Mouse (Mus musculus): ENCODE results near the gene Smad5.
A peak's percentile ranks its signal among the peaks of the same experiment; 100 is the strongest.

The Smad5 gene

DNA sequence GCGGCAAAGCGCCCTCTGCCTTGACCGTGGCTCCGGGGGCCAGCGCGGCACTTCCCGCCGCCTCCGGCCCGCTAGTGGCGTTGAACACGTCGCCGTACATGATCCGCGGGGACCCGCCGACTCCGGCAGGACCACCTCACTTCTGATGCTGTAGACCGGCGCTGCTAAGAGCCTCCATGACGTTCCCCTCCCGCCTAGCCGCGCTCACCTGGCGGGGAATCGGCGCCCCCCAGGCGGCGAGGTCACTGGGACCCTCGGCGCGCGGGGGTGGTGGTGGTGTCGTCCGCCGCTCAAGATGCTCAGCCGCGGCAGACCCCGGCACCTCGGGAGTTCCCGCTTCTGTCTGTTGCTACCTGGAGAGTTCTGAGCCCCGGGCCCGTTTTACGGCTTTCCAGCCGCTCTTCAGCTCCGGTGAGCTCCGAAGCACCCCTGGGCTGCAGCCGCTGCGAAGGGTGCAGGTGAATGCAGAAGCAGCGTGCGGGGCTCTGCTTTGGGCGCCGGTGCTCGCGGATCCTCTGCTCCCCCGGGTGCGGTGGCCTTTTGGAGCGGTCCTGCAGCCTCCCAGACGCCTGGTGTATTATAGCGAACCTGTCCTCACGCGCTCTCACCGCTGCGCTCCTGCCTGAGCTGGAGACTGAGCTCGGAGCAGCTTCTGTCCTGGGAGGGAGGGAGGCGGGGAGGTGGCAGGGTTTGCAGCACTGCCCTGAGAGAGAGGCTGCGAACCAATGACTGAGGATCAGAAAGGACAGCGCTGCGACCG lies 50.6 kb downstream of the Smad5 start, which contains the start of gene Gm45623:
Gene Gm45623 (minus strand): TSS at position 636 of the 760 bp plus-strand sequence.
- no peak for DNase-seq (ENCODE audit: low spot score)

DNA sequence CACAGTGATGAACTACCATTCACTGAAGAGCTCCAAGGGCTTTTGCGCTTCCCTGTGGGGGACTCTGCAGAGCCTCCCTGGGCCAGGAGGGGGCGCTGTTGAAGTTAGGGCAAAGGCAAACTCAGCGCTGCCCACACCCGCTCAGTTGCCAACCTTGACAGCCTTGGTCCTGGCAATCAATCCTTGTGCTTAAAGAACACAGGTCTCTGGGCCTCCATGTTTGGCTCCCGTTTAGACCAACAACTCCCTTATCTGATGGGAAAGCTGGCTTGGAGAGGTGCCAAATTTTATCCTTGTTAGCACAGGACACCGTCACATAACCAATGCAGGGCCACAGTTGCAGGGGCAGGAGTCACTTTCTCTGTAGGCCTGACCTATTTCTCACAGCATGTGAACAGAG lies 53.1 kb downstream of the Smad5 start:
- peak; percentile 42 for DNase-seq (ENCODE audit: low spot score)

DNA sequence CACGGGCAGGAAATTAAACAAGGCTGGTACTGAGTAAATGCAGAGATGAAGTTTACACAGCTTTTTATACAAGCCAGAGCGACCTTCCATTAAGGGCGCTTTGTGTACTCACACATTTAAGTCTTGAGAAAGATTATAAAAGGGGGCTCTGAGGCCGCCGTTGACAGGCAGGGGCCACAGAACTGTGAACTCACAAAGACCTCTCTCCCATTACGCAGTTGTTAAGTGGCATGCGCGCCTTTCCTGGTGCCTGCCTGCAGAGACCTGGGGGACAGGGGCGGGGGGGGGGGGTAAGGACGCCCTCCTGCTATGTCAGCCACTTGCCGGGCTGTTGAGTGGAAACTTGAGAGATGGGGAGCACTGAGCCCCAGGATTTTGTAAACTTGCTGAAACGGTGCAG lies 54.4 kb downstream of the Smad5 start:
- no peak for DNase-seq (ENCODE audit: low spot score)

DNA sequence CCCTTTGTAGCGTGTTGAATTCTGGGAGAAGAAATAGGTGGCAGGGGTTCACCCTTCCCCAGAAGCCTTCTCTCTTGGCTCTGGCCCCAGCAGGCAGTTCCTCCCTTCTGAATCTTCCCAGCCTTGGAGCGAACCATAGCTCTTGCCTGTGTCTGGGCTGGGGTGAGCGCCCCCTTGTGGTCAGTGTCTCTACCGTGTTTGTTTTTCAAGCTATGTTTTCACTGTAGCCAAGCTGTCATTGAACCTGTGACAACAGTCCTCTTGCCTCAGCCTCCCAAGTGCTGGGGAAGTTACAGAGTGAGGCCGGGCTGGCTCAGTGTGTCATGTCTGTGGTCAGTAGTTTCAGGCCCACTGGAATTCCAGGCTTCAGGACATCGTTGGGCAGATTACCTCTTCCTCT lies 55.7 kb downstream of the Smad5 start:
- peak; percentile 76 for DNase-seq (ENCODE audit: low spot score)

DNA sequence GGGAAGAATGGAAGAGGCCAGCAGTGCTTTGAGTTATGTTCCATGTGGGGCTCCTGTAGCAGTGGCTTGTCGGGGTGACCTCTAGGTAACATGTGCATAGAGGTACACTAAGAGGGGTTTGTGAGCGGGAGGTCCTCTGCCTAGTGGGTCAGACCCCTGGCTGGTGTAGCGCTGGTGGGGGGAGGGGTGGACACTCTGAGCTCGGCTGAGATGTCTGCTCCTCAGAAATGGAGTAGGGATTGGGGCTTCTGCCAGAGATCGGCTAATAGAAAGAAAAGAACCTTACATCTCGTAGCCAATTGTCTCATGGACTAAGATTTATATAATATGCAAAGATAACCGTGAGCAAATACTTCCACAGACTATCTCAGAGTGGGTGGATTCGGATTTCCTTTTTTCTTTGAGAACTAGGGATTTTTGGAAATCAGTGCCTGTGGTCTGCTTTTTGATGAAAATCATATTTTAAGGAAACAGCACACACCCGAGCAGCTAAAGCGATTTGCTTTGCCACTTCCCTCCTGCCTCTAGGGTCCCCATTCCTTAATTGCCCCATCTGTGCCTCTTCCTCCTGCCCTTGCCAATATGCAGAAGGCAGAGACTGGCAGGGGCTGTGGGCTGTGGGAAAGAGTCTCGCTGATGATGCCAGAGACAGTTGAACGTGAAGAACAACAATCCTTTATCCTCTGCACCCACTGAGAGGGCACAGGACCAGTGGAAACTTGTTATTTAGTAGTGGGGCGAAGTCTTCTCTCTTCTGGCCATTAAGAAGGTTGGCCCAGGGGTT lies 59.8 kb downstream of the Smad5 start:
- DNase-seq (ENCODE audit: low spot score), result no peak

DNA sequence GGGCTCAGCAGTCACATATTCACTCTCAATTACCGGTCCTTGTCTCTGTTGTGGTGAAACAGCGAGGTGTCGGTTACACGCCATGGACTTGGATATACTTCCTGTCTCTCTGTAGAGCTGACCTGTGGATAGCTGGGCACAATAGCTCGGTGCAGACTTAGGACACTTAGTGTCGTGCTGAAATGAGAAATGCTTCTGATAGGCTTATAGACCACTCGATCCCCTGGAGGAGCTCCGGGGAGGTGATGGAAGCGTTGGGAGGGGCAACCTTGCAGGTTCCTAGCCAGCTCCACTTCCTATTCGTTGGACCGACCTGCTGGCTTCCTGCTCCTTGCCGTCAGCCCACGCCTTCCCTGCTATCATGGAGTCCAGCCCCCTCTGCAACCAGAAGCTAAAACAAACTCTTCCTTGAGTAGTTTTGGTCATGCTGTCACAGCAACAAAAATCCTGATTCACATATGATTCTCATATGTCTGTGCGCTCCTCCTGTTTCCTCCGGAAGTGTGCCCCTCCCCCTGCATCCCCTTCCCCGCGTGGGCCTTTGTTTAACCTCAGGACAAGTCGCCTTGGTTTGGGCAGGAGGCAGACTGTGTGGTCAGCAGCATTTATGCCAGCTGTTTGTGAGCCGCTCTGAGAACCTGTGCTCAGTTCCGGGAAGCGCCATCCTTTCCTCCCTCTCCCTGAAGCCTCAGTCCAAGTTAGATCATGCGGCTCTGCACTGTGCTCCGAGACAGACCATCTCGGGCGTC lies 62.6 kb downstream of the Smad5 start:
- DNase-seq (ENCODE audit: low spot score), result no peak

DNA sequence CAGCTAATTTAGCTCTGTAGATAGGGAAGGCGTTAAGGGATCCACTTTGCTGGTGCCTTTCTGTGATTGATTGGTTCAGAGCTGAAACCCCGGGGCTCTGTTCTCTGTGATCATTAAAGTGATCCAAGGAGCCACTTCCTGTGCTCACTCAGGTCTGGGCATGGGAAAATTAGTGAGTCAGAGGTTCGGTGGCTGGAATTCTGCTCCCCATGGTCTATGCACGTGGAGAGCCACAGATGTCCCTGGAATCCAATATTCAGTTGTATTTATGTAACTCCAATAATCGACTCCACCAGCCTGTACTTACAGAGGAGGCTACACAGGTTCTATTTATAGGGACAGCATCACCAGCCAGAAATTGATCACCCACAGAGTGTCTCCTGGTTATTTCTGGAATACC lies 63.4 kb downstream of the Smad5 start:
- DNase-seq (ENCODE audit: low spot score), result no peak

DNA sequence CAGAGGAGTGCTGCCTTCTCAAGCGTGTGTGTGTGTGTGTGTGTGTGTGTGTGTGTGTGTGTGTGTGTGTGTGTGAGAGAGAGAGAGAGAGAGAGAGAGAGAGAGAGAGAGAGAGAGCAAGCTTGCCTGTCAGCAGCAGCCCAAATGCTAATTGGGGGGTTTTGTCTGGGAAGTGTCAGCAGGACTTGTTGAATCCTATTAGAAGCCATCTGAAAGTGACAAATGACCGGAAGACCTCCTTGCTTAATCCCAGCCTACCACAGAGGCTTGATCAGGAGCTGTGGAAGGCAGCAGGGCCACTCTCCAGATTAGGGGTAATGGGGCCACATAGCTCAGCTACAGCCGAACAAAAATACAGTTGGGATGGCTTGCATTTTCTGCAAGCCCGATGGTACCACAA lies 66.6 kb downstream of the Smad5 start:
- DNase-seq (ENCODE audit: low spot score), result no peak

DNA sequence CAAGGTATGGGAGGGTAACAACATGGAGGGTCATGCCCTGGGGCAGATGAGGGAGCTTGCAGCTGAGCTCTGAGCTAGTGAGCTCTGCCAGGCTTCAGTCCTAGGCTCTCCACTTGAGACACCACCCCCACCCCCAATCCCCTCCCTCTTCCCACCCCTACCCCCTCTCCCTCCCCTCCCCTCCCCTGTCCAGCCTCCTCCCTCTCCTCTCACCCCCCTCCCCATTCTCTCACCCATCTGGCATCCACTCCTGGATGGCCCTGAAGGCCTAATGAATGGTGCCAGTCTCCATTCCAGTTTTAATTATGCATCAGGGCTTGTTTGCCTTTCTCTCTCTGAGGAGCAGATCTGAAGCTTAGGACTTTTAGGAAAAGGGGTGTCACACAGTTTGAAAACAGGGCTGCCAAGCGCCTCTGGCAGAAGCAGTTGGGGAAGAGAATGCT lies 67.3 kb downstream of the Smad5 start:
- no peak for DNase-seq (ENCODE audit: low spot score)

DNA sequence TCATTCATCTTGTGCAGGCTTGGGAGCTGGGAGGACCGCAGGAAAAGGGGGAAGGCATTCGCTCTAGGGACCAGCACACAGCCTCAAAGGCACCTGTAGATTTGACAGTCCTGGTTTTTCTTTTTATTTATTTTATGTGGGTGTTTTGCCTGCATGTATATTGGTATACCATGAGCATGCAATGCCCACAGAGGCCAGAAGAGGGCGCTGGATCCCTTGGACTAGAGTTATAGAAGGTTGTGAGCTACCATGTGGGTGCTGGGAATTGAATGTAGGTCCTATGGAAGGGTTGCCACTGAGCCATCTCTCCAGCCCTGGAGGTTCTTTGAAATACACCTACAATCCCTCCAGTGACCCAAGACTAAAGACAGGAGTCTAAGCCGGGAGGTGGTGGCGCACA lies 68.0 kb downstream of the Smad5 start:
- DNase-seq (ENCODE audit: low spot score), result no peak

DNA sequence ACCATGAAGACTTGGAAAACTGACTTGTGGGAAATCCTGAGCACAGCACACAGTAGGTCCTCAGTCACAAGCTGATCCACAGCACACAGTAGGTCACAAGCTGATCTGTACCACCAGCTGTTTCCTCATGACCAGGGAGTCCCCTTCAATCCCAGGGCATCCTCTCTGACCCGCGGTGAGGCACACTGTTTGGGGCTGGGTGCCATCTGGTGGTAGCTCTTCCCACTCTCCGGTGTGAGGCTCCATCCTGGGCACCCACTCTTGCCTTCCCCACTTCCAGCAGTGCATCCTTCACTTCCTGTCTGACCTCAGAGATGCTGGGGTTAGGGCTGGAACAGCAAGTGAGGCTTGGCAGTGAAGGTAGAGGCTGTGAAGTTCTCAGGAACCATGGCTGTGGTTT lies 69.8 kb downstream of the Smad5 start:
- no peak for DNase-seq (ENCODE audit: low spot score)

DNA sequence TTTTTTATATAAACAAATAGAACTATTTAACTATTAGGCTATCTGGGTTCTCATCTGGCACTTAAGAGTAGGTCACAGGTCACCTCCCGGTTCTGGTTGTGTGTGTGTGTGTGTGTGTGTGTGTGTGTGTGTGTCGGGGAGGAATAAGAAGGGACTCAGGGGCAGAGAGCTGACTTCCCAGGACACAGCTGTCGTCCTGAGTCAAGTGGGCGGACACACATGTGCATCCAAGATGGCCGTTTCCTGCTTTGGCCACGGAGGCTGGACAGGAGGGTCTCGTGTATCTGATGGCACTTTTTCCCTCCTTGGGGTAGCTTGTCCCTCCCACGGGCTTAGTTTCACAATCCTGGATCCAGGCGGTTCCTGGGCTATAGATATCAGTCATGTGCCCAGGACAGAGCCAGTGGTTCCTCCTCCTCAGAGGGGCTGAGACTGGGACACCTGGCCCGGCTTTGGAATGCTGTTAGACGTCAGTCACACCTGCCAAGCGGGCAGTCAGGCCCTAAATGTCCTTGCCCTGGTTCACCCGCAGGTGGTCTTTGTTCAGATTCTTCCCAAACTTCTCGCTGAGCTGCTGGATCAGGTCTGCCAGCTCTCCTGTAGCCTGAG lies 70.6 kb downstream of the Smad5 start:
- no peak for DNase-seq (ENCODE audit: low spot score)

DNA sequence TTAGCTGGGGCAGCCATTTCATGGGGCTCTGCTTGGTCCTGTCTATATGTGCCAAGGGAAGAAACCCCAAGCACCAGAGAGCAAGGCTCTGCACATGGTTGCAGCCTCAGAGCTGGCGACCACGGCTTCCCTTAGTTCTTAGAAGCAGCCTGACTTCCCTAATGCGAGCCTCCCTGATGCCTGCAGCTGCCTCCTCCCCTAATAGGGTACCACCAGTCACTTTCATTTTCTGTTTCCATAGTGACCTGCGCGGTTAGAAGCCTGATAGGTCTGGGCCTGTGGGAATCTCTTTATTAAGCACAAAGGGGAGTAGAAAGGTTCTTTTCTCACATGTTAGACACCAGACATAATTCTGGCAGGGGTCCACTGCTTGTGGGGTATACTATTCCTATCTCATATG lies 71.5 kb downstream of the Smad5 start:
- DNase-seq (ENCODE audit: low spot score), result no peak

DNA sequence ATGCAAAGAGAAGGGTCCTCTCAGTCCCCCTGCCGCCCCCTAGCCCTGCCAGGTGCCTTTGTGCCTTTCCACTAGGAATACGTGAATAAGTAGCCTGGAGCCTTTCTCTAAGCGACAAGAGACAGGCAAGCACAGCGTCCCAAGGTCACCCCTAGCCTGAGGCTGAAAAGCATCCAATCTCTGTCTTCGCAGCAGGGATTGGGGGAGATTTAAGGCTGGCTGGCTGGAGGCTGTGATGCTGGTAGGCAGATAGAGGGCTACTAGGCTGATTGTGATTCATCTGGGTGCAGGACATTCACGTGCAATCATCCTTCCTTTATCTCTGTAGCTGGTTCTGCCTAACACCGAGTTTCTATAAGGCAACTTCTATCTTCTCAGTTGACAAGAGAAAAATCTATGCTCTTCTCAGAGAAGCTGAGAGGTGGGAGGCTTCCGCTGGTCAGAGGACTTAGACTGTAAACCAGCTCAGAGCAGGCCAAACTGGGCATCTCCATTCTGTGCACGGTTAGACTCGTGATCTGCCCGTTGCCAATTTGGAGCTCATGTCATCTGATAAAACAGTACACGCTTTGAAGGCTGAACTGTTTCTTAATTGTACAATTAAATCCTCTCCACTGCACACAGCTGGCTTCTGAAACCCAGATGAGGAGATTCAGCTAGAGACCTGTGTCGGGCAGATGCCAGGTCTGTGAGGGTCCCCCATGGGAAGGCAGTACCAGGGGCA lies 78.1 kb downstream of the Smad5 start:
- DNase-seq (ENCODE audit: low spot score), result no peak

DNA sequence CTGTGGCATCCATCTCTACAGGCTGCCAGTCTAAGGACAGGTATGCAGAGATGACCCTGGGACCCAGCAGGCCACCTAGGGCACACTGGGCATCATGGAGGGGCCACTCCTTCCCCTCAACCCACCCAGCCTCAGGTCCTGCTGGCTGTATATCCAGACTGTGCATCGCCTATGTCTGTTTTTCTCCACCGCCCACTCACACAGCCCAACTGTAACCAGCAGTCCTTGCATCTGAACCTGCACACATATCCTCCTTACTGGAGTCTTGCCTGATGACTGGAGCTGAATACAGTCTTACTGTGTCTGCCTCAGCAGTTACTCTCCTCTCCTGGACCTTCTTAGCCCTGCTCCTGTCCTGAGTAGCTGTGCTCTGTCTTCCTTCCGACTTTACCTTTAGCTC lies 78.9 kb downstream of the Smad5 start:
- DNase-seq (ENCODE audit: low spot score), result no peak

DNA sequence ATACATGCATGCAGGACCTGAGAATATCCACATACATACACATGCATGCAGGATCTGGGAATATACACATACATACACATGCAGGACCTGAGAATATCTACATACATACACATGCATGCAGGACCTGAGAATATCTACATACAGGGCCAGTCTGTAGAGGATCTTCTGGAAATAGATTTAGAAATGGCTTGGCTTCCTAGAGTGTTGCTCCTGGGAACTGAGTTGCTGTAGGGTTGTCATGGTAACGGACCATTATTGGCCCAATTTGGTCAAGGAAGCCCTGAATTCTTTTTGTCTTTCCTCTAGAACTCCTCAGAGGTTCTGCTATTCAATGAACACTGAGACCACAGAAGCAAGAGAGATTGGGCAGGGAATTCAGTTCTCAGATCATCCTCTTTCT lies 79.8 kb downstream of the Smad5 start:
- DNase-seq (ENCODE audit: low spot score), result no peak

DNA sequence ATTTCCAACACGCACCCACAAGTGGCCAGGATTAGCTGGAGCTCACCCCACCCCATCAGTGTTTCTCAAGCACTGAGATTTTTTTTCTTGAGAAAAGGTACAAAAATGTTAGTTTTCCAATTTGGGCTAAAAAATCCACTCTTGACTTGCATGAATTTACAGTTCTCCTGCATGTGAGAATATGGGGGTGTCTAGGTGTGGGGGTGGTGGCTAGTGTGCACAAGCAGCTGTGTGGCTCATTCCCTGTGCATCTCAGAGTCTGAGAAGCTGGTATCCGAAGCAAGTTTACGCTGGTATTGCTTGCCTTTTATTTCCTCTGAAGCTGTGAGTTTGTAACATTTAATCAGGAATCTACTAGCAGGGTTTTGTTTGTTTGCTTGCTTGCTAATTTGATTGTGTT lies 87.9 kb downstream of the Smad5 start:
- DNase-seq (ENCODE audit: low spot score), result no peak

Measured in urinary bladder, postnatal 14 days (tissue).